Mouse (Mus musculus) thymus, adult 2 months (tissue): Measurements from ENCODE around the gene Pdk1.

ENCODE experiments used
- CTCF ChIP-seq: fragments of 200-500 bp; IDR thresholded peaks from 2 replicates; pipeline ENCODE4 v1.5.1; 2012; ENCODE audit warnings: mild to moderate bottlenecking, control low read depth, low read length, moderate library complexity, borderline replicate concordance; ENCODE audit not compliant: control insufficient read depth, poor library complexity, insufficient read depth; ENCODE audit errors: extremely low read depth
- POLR2A ChIP-seq: fragments of 200-500 bp; IDR thresholded peaks from 2 replicates; pipeline ENCODE4 v1.6.1; 2012; ENCODE audit warnings: mild to moderate bottlenecking, low read length, control low read depth, moderate library complexity; ENCODE audit not compliant: control insufficient read depth, poor library complexity, insufficient read depth; ENCODE audit errors: extremely low read depth

DNA sequence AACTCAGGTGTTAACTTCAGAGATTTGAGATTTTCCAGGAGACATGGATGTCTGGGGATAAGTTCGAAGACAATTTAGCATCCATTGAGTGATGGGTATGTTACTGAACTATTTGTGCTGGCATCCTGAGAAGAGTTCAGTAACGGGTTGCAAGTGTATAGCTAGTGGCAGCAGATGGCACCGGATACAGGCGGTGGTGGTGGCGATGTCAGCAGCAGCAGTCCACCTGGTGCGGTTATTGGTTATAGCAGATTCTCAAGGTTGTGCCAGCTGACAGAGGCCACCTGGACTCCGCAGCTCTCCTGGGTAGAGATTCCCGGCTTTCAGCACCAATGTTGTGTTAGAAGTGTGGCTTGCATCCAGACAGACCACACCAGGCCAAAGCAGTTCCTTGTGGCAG lies 61.0 kb downstream of the Pdk1 start:
- TF ChIP-seq CTCF (no peak), POLR2A (no peak)
